Mouse (Mus musculus) heart, postnatal 25 days (tissue): ENCODE results near the gene Ica1l. TPM values are rescaled to one million over a fixed set of nuclear protein-coding genes. Genes with fewer than 3 reads are reported as not detected.

Experiments used
- DNase-seq: peaks from one replicate; pipeline ENCODE4 v3.0.0; 2022; ENCODE audit warnings: low spot score
- intact Hi-C: fragments of 180-260 bp; cut with DNase I; formaldehyde crosslinking; loops from one replicate; pipeline ENCODE4 v1.15.1; 2025
- total RNA-seq, 2 experiments: library from RNA; stranded (reverse); gene quantifications; 2 replicates each; pipeline ENCODE4 v1.2.3; 2021

Ica1l gene
- total RNA-seq, 2 experiments from 2014 or later: 0.29 to 0.45 TPM

- intact Hi-C loops: no loop called here
Observed at GRCm38 (mm10) chr1:59986626-59987025, 56.4 kb downstream of the Ica1l start.

GRCm38 (mm10) chr1:59967291-59967690 lies 75.7 kb downstream of the Ica1l start:
- DNase-seq: no peak
- intact Hi-C loops: loop anchor here (5.0 kb wide), 1 partner anchor 45 kb away; no protein-coding TSS in a partner anchor

More at GRCm38 (mm10) chr1:59986626-59987025, 56.4 kb downstream of the Ica1l start:
- DNase-seq: no peak

GRCm38 (mm10) chr1:59966171-59966785 lies 76.7 kb downstream of the Ica1l start:
- no peak for DNase-seq
- intact Hi-C loops: loop anchor here (5.0 kb wide), 1 partner anchor 44 kb away; no protein-coding TSS in a partner anchor

GRCm38 (mm10) chr1:59959941-59960340 lies 83.0 kb downstream of the Ica1l start:
- no peak for DNase-seq
- intact Hi-C loops: no loop called here

- no peak for DNase-seq
- intact Hi-C loops: no loop called here
Observed at GRCm38 (mm10) chr1:59957206-59957605, 85.8 kb downstream of the Ica1l start.

- no peak for DNase-seq
- intact Hi-C loops: no loop called here
Observed at GRCm38 (mm10) chr1:59947509-59947908, 95.5 kb downstream of the Ica1l start.

GRCm38 (mm10) chr1:59945969-59946368 lies 97.0 kb downstream of the Ica1l start:
- DNase-seq: no peak
- intact Hi-C loops: no loop called here

GRCm38 (mm10) chr1:59943825-59944224 lies 99.2 kb downstream of the Ica1l start:
- no peak for DNase-seq
- intact Hi-C loops: no loop called here

- intact Hi-C loops: no loop called here
- DNase-seq: no peak
Observed at GRCm38 (mm10) chr1:59942057-59942790, 100.8 kb downstream of the Ica1l start.

- intact Hi-C loops: no loop called here
- no peak for DNase-seq
Observed at GRCm38 (mm10) chr1:59941063-59941462, 101.9 kb downstream of the Ica1l start.

GRCm38 (mm10) chr1:59932991-59933390 lies 110.0 kb downstream of the Ica1l start:
- DNase-seq: no peak
- intact Hi-C loops: no loop called here

Other genes with a start within 250 kb of the Ica1l start
- 10 to 100 TPM; 11.2 to 17.4 TPM for gene Fam117b, start 130.2 kb downstream of the Ica1l start, total RNA-seq
- 1 to 10 TPM; 6.4 to 9.0 TPM for gene Carf, start 55.1 kb upstream of the Ica1l start, total RNA-seq
- 1 to 10 TPM; 9.5 to 9.6 TPM for gene Wdr12, start 55.5 kb upstream of the Ica1l start, total RNA-seq
- 10 to 100 TPM; 46.8 to 53.2 TPM for gene Nbeal1, start 137.4 kb upstream of the Ica1l start, total RNA-seq